Mouse (Mus musculus) heart, adult 2 months (tissue): ENCODE data around the gene Nckap5. TPM values are rescaled to one million over a fixed set of nuclear protein-coding genes. Genes with fewer than 3 reads are reported as not detected.

ENCODE experiments used
- DNase-seq, 2 experiments: peaks; one replicate each; pipeline ENCODE4 v3.0.0; 2021
- H3K27ac ChIP-seq: fragments of 200-600 bp; 2 replicates; pipeline ENCODE4 v1.8.1; 2022
- H3K27me3 ChIP-seq: fragments of 200-500 bp; 2 replicates; pipeline ENCODE4 v1.6.1; 2012; ENCODE audit warnings: mild to moderate bottlenecking, low read length, inconsistent platforms, mixed read lengths; ENCODE audit not compliant: control insufficient read depth, insufficient read depth
- H3K36me3 ChIP-seq: fragments of 200-500 bp; 2 replicates; pipeline ENCODE4 v1.6.1; 2012; ENCODE audit warnings: low read length, inconsistent platforms; ENCODE audit not compliant: control insufficient read depth, insufficient read depth
- H3K4me1 ChIP-seq: fragments of 200-500 bp; 2 replicates; pipeline ENCODE4 v1.6.1; 2011; ENCODE audit warnings: low read length; ENCODE audit not compliant: control insufficient read depth, insufficient read depth
- H3K4me3 ChIP-seq: fragments of 200-600 bp; 2 replicates; pipeline ENCODE4 v1.8.1; 2022
- H3K79me2 ChIP-seq: fragments of 200-500 bp; replicated peaks from 2 replicates; pipeline ENCODE4 v1.6.1; 2012; ENCODE audit warnings: mild to moderate bottlenecking, inconsistent platforms, low read length, moderate library complexity, mixed read lengths; ENCODE audit not compliant: control insufficient read depth, insufficient read depth
- H3K9ac ChIP-seq: fragments of 200-500 bp; 2 replicates; pipeline ENCODE4 v1.6.1; 2012; ENCODE audit warnings: low read depth, mild to moderate bottlenecking, control low read depth, inconsistent platforms, low read length, mixed read lengths
- CTCF ChIP-seq: fragments of 200-600 bp; IDR thresholded peaks from 2 replicates; pipeline ENCODE4 v1.8.1; 2022; ENCODE audit warnings: antibody characterized with exemption, mild to moderate bottlenecking, moderate library complexity
- EP300 ChIP-seq: fragments of 200-500 bp; IDR thresholded peaks from 2 replicates; pipeline ENCODE4 v1.6.1; 2011; ENCODE audit warnings: low read depth, low read length, control low read depth; ENCODE audit not compliant: insufficient read depth
- POLR2A ChIP-seq: fragments of 200-500 bp; IDR thresholded peaks from 2 replicates; pipeline ENCODE4 v1.6.1; 2011; ENCODE audit warnings: mild to moderate bottlenecking, low read depth, low read length, control low read depth; ENCODE audit not compliant: insufficient read depth
- WGBS: fragments of 180-500 bp; shearing (Covaris S2); methylation state at CpG from one replicate; pipeline ENCODE4 v1.1.7; 2018; 5-methylcytosine and 5-hydroxymethylcytosine counted together
- intact Hi-C: fragments of 180-260 bp; cut with DNase I; formaldehyde crosslinking; loops from one replicate; pipeline ENCODE4 v1.15.1; 2025
- polyA plus RNA-seq: library from polyadenylated mRNA; depleted of rRNA; stranded (reverse); fragments of >200 nt; gene quantifications from 2 replicates; pipeline ENCODE4 v1.2.3, GENCODE M21; 2012
- total RNA-seq, 2 experiments: library from RNA; stranded (reverse); gene quantifications; 2 replicates each; pipeline ENCODE4 v1.2.3; 2021

The Nckap5 gene
- total and polyA plus RNA-seq, 3 experiments: 2.8 to 9.6 (median 6.0) TPM

DNA sequence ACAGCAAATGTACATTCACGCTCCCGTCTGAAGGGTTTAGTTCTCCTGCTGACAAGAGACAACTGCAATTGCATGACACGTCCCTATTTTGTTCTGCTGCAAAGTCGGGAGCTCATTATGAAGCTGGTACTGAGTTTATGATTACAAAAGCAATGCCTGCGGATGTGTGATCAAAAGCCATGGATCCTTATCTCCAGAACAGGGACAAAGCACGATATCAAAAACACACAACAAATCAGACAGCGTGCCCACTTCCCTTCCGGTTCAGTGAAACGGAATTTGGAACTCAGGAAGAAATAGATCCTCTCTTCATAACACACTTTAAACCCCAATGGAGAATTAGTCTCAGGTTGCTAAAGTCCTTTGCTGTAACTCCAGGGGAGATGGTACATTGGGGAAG lies 379.1 kb downstream of the Nckap5 start:
- Histone ChIP-seq H3K4me1 (no peaks in the 10 kb centered on the region), H3K4me3 (no peak overlapping the region), H3K79me2 (no peaks in the 10 kb centered on the region; the same call in none of the 2 replicates), H3K27me3 (no peaks in the 10 kb centered on the region), H3K9ac (no peak overlapping the region), H3K36me3 (no peaks in the 10 kb centered on the region), H3K27ac (no peak overlapping the region)
- no peak for TF ChIP-seq EP300
- no peak for TF ChIP-seq POLR2A
- no peak for TF ChIP-seq CTCF
- DNase-seq: no peak
- 66% methylated on average over 9 of the region's 9 CpGs for WGBS
- intact Hi-C loops: no loop called here

DNA sequence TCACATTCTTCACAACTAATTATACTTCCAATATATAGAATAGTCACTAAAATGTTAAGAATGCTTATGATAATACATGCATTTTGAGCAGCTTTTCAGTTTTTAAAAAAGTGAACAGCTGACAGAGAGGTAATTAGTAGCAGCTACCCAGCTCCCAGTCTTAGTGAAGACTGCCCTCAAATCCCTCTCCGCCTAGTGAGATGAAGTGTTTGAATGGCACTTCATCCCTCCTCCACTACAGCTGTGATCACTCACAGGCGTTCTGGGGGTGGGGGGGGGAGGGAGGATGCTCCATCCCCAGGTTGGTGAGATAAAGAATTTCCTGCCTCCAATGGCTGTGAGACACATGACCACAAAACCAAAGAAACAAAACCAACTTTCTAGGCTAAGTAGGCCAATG lies 381.2 kb downstream of the Nckap5 start:
- 65% methylated on average over 2 of the region's 2 CpGs for WGBS
- TF ChIP-seq POLR2A (no peak), CTCF (no peak), EP300 (no peak)
- no peak overlapping the region for H3K4me3 ChIP-seq

DNA sequence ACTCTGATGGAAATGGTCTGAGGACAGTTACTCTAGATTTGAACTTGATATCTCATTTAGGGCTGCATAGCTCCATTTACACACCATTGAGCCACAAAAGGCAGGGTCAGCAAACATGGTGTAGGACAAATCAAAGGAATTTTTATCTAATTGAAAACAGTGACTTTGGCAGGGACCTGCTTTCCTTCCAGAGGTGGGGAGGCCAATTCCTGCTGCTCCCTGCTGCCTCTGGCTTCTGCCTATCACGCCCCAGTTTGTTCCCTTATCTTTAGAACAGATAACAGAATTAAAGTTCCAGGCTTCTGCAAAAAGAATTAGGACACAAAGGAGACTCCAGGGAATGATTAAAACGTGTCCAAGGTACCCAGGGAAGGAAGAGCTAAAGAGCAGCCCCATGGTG lies 386.7 kb downstream of the Nckap5 start:
- H3K27ac ChIP-seq: no peak overlapping the region
- no peak for TF ChIP-seq CTCF
- TF ChIP-seq EP300: no peak
- TF ChIP-seq POLR2A: no peak
- peaks cover 3% of the 10 kb centered on the region for H3K4me1 ChIP-seq
- no peaks in the 10 kb centered on the region for H3K27me3 ChIP-seq
- no peak overlapping the region for H3K4me3 ChIP-seq
- WGBS: 10% methylated on average over 2 of the region's 2 CpGs
- intact Hi-C loops: no loop called here
- H3K36me3 ChIP-seq: no peaks in the 10 kb centered on the region; the same call in 1 of the 2 replicates
- no peak for DNase-seq
- no peaks in the 10 kb centered on the region for H3K79me2 ChIP-seq
- H3K9ac ChIP-seq: no peak overlapping the region

More for the DNA sequence above, 381.2 kb downstream of the Nckap5 start:
- H3K27ac ChIP-seq: no peak overlapping the region
- no peaks in the 10 kb centered on the region; the same call in none of the 2 replicates for H3K79me2 ChIP-seq
- H3K9ac ChIP-seq: no peak overlapping the region
- no peaks in the 10 kb centered on the region for H3K27me3 ChIP-seq
- no peaks in the 10 kb centered on the region for H3K36me3 ChIP-seq
- no peak for DNase-seq
- H3K4me1 ChIP-seq: no peaks in the 10 kb centered on the region; the same call in 1 of the 2 replicates
- intact Hi-C loops: no loop called here

DNA sequence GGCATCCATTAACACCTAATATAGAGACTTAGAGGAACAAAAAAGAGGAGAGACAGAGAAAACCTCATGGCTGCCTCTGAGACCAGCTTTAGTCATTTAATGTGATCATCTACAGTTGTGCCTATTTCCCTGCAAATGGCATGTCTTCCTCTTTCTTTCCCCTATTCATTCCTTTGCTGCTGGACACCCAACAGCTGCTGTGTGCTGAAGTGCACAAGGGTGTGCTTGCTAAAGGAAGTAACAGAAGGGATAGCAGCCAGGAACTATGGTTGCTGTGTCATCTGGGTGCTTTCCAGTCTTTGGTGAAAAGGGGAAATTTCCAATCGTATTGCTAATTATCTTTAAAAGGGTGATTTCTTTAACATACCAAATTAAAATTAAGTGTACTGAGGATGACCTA lies 387.9 kb downstream of the Nckap5 start:
- Histone ChIP-seq H3K4me3 (no peak overlapping the region), H3K9ac (no peak overlapping the region), H3K36me3 (no peaks in the 10 kb centered on the region; the same call in 1 of the 2 replicates), H3K27me3 (no peaks in the 10 kb centered on the region), H3K79me2 (peaks cover 2% of the 10 kb centered on the region; the same call in 1 of the 2 replicates), H3K4me1 (peaks cover 3% of the 10 kb centered on the region), H3K27ac (no peak overlapping the region)
- DNase-seq: no peak
- 38% methylated on average over 1 of the region's 1 CpGs for WGBS
- intact Hi-C loops: no loop called here
- TF ChIP-seq POLR2A (no peak), CTCF (no peak), EP300 (no peak)

DNA sequence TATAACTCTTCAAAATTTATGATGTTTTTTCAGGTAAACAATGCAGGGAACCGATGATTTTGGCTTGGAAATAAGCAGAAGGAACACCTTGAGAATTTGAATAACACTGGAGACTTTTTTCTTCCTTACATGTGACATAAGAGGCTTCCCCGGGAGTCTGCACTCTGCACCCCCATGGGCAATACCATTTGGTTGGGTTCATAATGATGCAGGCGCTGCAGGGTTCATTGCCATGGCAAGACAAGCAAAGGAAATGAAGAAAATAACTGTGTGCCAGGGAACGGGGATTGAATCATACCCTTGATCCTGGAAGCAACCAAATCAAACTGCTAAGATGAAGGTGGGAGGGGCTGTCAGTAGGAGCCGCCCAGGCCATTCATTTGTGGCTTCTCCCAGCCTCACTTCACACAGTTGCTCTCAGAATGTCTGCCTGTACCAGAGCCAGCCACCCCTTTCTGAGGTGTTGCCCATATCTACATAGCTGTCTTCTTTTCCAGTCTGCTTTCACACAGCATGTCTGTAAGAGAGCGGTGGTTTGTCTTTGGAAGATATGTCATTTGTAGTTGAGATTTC lies 392.5 kb downstream of the Nckap5 start:
- H3K9ac ChIP-seq: no peak overlapping the region
- H3K27me3 ChIP-seq: no peaks in the 10 kb centered on the region
- no peaks in the 10 kb centered on the region; the same call in 1 of the 2 replicates for H3K36me3 ChIP-seq
- H3K4me3 ChIP-seq: no peak overlapping the region
- 88% methylated on average over 6 of the region's 6 CpGs for WGBS
- TF ChIP-seq POLR2A (no peak), EP300 (no peak), CTCF (no peak)
- H3K79me2 ChIP-seq: peaks cover 2% of the 10 kb centered on the region; the same call in 1 of the 2 replicates
- no peak overlapping the region for H3K27ac ChIP-seq
- intact Hi-C loops: loop anchor here (10.0 kb wide), 1 partner anchor 287 kb away; no protein-coding TSS in a partner anchor
- DNase-seq: no peak
- H3K4me1 ChIP-seq: peaks cover 1% of the 10 kb centered on the region

DNA sequence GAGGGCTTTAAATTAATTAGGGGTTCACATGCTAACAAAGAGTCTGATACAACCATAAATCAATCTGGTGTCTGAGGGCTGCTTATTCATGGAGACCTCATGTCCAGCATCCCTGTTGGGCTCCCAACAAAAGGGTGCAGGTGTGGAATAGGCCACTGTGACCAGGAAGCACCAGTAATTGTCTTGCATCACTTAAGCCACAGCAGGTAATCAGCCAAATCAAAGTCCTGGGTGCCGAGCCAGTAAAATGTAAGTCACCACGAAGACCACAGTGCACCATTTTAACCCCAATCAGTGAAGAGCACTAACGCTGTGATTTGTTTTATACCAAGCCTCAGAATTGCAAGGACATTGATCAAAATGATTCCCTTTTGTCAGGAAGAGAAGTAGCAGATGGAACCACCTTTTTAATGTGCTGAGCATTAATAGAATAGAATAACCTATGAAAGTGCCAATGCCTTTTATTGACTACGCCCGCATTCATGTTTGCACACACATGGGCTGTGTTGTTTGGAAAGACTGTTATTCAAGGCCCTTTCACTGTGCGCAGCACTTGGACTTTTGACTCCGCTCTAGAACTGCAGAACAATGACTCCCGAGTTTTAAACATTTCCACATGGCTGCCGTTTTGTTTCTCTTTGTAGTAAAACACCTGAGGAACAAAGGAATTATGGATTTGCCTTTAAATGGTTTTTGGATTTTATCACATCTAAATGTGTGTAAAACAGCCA lies 393.5 kb downstream of the Nckap5 start:
- intact Hi-C loops: loop anchor here (10.0 kb wide), 1 partner anchor 288 kb away; no protein-coding TSS in a partner anchor
- no peaks in the 10 kb centered on the region; the same call in 1 of the 2 replicates for H3K36me3 ChIP-seq

More for the DNA sequence above, 393.5 kb downstream of the Nckap5 start:
- Histone ChIP-seq H3K79me2 (peaks cover 2% of the 10 kb centered on the region; the same call in 1 of the 2 replicates), H3K4me3 (no peak overlapping the region), H3K9ac (no peak overlapping the region), H3K4me1 (no peaks in the 10 kb centered on the region; the same call in 1 of the 2 replicates), H3K27me3 (no peaks in the 10 kb centered on the region), H3K27ac (no peak overlapping the region)
- WGBS: 91% methylated on average over 9 of the region's 9 CpGs
- TF ChIP-seq CTCF (no peak), POLR2A (no peak), EP300 (no peak)
- no peak for DNase-seq
